Mouse (Mus musculus): ENCODE measurements around the gene Serpinf2.
"Not testable (repeated sequence)": the region's sequence is repeated elsewhere in the genome, so short reads cannot be mapped to it uniquely, and the experiment has no call there.

Gene Serpinf2

DNA sequence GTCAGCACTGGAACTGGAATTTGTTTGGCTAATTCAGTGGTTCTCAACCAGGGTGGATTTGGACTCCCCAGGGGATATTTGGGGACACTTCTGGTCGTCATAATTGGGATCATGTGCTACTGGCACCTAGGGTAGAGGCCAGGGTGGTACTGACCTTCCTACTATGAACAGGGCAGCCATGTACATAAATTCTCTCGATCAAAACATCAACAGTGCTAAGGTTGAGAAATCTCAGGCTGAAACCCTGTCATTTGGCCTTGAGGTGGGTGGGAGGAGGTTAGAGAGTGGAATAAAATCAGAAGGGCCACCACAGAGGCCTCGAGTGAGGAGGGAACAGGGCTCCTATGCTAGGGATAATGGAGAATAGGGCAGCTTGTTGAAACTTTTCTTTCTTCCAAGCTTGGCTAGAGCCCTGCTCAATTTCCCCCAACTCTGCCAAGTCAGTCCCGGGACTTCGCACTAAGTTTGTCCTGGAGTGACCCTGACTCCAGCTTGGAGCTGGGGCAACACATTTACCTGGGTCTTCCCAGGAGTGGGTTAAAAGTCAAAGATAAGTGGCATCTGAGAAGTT is 19.8 kb upstream of the Serpinf2 start:
- peak; percentile 40 for DNase-seq (ENCODE audit: low read depth, low spot score)

DNA sequence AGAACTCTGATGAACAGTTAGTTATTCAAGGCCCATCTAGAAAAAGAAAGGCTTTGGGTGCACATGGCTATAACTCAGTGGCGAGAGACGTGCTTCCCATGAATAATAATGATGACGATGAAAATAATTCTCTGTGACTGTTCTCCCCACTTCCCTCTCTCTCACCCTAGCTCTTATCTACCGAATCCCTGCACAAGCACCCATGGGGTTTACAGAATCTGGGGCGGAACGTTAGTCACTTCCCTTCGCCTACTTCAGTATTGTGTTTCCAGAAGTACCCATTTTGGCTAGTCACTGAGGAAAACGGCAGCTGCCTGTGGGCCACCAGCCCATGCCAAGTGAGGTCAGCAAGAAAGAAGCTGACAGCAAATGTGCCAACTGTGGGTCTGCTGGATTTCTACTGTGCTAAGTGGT is 19.2 kb upstream of the Serpinf2 start:
- DNase-seq (ENCODE audit: low read depth, low spot score), result peak; percentile 82

DNA sequence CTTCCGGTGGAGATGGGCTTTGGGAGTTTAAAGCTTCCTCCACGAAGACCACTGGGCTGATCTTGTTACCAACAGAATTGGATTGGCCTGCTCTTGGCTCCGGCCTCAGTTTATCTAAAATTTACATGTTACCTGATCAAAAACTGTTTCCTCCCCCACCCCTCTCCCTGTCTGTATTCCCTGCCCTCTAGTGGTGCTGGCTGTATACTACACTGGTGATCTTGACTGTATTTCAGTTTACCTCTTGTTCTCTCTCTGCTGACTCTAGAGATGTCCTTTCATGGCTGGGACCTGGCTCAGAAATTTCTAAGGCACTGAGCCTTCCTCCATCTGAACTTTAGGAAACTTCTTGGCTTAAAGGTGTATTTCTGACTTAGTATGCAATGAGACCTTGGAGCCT is 18.8 kb upstream of the Serpinf2 start:
- DNase-seq (ENCODE audit: low read depth, low spot score), result peak; percentile 79

DNA sequence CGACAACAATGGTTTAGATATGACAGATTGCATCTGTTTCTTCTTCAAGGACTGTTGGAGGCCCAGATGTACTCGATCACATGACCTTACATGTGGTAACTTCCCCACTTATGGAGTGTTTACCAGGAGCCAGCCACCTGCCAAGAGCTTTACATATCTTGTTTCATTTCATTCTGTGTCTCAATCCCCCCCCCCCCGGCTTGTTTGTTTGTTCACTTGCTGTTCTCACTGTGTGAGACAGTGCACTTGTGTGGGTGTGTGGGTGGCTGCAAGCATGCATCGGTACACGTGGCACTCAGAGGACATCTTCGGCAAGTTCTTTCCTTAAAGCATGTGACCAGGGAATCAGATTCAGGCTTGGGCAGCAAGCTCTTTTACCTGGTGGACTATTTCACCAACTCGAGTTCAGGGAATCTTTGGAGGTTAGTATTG is 17.1 kb upstream of the Serpinf2 start:
- no peak for DNase-seq (ENCODE audit: low read depth, low spot score)

DNA sequence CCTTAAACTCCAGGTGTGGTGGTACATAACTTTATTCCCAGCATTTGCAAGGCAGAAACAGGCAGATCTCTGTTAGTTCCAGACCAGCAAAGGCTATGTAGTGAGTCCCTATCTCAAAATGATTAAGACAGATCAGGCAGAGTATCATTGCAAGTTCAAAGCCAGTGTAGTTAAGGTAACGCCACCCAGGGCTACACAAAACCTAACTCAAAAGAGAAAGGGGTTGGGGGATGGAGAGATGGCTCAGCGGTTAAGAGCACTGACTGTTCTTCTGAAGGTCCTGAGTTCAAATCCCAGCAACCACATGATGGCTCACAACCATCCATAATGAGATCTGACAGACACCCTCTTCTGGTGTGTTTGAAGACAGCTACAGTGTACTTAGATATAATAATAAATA is 16.6 kb upstream of the Serpinf2 start:
- not testable (repeated sequence) for DNase-seq (ENCODE audit: low read depth, low spot score)

DNA sequence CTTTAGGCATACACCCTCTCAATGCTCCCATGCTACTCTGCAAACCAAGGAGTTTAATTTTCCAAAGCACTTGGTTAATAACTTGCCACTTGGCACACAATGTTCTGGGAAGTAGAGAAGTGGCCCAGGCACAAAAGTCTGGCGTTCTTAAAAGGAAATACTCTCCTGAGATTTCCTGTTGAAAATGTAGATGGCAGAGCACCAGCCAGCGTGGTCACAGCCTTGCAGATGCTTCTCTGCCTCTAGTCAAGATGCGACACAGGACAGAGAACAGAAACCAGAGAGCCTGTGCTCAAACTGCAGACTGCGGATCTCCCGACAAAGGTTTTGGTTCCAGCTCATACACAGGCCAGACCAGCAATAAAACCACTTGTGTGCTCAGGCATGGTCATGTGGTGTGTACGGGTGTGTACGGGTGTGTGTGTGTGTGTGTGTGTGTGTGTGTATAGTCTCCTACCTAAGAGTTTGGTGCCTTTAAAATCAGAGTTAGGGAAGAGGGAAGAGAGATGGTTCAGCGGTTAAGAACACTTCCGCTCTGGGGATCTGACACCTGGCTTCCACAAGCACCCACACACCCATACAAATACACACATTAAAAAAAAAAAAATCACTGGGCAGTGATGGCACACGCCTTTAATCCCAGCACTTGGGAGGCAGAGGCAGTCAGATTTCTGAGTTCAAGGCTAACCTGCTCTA is 15.8 kb upstream of the Serpinf2 start:
- DNase-seq (ENCODE audit: low read depth, low spot score), result peak; percentile 47

DNA sequence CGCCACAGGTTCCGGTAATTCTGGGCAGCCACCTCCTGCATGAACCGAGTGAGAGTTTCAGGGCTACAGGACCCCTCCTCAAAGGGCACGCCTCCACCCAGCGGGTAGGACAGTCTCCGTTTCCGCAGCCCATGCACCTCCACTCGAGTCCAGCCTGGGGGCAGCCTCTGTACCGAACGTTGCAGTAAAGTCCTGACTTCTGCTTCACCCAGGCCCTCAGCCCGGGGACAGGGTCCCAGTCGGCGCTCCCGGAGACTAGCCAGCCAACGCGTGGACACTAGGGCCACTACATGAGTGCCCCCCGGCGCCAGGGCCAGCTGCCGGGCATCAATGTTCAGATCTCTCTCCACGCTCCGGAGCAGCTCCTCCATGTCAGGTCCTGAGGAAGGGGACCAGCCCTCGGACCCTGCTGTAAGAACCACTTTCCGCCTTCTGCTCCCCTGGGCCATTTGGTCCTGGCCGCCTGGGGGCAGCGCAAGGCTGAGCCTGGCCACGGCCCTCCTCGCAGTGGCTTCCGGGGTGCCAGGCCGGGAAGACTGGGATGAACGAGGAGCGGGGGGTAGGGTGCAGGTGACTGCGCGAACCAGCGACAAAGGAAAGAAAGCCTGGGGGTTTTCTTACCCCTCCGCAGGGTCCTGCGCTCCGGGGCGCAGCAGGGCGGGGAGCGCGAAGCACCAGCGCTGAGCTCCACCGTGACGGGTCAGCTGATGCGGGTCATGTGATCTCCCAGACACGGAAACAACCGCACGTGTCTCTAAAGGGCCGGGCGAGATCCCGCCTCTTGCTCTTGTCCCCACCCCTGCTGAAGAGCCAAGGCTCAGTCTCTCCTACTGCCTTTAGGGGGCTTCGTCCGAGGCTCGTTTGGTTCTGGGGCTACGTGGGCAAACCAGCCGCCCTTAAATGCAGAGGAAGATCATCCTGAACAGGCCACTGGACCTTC is 14.9 kb upstream of the Serpinf2 start, which contains the start of gene Wdr81:
TSS of gene Wdr81 (minus strand) at position 727 of the 940 bp plus-strand sequence.
- peak; percentile 90 for DNase-seq (ENCODE audit: low read depth, low spot score)

DNA sequence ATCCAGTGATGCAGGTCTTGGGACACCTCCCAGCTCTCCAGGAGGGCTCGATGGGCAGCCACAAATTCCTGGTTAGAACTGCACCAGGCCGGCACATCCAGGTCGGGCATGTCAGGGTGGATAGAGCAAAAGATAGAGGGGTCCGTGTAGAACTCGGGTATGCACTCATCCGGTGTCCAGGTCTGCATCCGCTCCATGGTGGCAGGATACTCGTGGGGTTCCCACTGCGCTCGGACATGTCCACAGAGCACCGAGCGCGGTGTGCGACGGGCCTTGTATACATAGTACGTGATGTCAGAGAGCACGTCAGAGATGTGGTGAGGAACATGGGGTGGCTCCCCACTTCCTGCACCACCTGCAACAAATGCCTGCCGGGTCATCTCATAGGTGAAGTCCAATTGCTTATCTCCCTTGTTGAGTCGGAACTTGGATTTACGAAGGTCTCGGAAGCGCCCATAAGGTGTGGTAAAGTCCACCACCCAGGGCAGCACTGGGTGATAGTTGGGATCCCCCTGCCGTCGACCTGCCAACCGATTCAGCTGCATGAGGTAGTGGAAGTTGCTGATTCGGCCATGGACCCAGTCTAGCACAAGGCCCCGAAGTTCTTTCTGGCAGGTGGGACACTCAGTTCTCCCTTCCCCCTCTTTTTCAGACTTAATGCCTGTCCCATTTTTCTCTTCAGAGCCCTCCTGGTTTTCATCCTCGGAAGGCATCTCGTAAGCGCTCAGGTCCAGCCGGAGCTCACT is 13.6 kb upstream of the Serpinf2 start:
- no peak for DNase-seq (ENCODE audit: low read depth, low spot score)

DNA sequence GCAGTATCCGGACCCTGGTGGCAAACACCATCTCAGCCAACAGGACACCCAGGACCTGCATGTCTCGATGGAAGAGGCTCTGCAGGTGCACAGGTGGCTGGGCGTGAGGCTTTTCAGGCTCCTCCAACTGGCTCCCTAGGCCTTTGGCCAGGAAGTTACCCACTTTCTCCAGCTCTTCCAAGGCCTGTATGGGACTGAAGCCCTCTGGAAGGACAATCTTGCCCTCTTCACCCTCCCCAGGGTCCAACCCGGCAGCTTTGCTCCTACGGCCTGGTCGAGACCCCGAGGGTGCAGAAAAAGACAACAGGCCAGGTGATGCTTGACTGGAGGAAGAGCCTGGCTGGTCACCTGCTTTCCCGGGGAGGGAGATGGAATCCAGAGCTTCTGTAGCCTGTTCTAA is 12.7 kb upstream of the Serpinf2 start:
- no peak for DNase-seq (ENCODE audit: low read depth, low spot score)

DNA sequence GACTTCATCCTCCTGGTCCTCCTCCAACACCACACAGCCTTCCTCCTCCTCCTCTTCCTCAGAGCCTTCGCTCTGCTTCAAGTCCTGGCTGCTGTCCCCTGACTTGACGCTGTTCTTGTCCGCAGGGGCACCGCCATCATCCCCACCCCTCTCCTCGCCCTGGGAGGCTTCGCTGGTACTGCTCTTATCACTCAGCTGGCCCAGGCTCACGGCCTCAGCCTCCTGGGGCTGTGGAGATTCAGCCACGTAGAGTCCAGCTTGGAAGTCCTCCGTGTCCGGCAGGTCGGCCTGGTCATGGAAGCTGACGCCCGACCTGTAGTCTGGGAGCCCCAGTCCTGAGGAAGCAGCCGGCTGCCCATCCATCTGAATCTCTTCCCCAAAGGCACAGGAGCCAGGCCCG is 11.5 kb upstream of the Serpinf2 start:
- no peak for DNase-seq (ENCODE audit: low read depth, low spot score)

DNA sequence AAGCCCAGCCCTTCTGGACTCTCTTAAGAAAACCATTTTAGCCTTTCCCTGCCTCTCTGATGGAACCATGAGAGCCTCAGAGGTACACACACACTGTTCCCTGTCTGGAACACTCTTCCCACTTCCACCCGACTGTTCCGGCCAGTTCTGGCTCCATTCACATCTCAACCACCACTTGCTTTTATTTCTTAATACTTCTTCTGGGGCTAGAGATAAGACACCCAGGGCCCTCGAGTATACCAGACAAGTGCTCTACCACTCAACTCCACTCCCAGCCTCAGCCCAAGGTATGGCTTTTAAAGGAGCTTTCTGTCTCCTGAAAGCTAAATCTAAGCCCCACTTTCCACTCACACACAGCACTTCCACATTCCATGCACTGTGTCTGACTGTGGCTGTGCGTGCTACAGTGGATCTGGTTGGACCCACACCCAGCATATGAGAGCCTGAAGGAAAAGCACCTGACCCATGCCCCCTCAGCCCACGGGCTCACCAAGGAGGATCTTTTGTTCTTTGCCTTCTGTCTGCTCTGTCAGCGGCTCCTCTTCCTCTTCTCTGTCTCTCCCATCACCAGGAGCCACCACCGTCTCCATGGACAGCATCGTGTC is 11.0 kb upstream of the Serpinf2 start:
- DNase-seq (ENCODE audit: low read depth, low spot score), result no peak

DNA sequence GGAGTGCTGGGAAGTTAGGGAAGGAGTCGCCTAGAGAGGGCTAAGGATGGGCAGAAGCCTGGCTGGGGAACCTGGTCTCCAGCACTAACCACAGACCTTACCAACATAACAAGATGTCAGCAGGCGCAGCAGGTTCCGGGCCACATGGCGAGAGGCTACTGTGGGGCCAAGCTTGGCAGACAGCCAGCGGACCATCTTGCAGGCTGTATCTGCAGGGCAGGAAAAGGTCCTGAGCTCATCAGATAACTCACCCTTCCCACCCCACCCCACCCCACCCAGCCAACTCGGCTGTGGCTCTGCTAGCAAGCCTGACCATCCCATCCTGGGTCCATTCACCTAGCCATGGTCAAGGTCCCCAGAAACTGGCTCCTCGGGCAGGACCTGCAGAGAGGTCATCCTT is 10.3 kb upstream of the Serpinf2 start:
- no peak for DNase-seq (ENCODE audit: low read depth, low spot score)

DNA sequence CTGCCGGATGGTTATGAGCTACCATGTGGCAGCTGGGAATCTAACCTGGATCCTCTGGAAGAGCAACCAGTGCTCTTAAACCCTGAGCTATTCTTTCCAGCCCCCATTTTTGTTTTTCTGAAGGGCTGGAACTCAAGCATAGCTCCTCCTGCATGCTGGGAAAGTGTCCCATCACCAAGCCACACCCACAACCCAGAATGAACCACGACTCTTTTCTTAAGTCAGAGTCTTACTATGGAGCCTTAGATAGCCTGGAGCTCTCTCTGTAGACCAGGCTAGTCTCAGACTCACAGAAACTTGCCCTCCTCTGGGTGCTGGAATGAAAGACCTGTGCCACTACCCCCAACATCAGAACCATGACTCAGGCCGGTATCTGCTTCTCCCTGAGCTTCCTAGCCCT is 9.2 kb upstream of the Serpinf2 start:
- DNase-seq (ENCODE audit: low read depth, low spot score), result no peak

DNA sequence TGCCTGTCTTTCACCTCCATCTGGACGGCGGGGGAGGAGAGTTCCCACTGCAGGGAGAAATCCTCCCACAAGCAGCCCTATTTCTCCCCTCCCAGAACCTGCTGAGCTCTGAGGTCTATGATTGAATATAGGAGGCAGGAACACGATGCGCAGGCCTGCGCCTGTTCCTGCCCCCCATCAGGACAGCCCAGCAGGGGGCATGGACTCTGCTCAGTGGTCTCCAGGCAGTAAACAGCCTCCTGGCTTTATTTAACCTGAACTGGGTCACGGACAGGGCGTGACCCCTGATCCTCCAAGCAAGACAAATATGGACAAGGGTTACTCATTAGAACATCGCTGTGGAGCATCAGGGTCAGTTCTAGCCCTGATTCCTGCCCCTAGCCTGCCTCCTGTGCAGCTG is 4.3 kb upstream of the Serpinf2 start:
- no peak for DNase-seq (ENCODE audit: low read depth, low spot score)

DNA sequence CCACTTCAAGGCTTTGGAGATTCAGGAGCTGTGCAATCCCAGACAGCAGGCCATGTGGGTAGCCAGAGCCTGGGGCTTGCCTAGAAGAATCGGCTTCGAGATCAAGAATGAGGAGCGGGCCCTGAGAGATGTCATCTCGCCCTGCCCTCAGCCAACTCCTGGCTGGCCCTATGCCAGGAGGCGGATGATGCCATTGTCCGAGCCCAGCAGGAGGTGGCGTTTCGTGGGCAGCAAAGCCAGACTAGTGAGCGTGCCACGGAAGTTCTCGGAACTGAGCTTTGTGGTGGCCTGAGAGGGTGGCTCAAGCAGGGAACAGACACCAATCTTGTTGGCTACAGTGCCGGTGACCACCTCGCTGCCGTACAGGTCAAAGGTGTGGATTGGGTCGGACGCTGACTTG is 2.2 kb upstream of the Serpinf2 start:
- no peak for DNase-seq (ENCODE audit: low read depth, low spot score)

DNA sequence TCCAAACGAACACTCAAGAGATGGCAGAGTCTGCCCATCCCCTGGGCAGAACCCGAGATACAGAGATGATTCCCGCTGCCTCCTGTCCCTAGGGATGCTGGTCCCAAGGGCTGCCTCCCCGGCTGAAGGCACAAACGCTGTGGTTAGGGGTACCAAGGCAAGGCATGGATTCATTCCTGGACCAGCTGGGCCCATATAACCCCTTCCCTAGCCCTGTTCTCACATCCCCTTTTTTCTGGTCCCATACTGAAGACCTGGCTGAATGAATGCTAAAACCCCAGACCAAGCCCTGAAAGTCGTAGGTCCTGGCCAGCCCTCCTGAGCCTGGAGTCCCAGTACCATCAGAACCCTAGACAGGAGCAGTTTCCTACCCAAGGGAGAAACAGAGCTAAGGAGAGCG is 1.6 kb upstream of the Serpinf2 start:
- no peak for DNase-seq (ENCODE audit: low read depth, low spot score)

DNA sequence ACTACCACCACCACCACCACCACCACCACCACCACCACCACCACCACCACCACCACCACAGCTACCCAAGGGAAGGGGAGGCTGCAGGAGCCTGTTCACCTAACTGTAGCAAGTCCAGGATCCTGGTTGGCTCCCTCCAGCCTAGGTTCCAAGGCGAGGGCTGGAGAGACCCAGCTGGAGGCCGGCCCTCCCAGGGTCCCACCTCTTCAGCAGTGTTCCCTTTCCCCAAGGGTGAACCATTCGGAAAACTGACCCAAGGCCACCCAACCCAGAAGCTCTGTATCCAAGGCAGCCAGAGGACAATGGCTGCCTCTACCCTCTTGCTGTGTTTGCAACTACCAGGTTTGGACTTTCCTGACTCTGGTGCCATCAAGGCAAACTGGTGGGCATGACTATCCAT is 560 bp upstream of the Serpinf2 start:
- no peak for DNase-seq (ENCODE audit: low read depth, low spot score)

DNA sequence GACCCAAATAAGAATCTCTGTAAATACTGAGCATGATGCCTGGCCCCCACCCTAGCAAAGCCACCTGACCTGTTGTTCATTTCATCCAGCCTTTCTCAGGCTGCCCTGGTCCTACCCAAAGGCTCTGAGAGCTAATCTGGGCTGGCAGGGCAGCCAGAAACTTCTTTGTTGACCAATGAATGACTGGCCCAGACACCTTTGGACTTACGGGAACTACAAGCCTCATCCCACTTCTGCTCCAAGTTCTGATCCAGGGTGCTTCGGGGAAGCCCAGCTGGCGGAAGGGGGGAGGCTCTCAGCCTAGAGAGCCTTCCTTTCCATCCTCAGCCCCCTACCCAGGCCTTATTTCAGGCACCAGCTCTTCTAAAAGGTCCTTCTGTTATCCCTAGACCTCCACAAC is 587 bp downstream of the Serpinf2 start:
- no peak for DNase-seq (ENCODE audit: low read depth, low spot score)

DNA sequence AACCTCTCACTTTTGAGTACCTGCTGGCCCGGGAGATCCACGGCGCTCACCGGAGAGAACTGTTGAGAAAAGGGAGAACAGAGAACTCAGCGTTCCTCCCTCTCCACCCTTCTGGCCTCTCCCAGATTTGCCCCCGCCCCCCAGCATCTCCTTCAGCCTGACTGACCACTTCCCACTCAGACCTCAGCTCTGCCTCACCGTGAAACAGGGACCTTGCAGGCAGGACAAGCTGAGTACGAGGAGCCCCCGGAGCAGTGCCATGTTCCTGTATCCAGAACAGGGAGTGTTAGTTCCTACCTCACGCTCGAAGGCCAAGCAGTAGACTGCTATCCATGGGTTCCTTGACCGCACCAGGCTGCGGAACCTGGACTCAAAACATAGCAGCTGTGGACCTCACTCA is 1.2 kb downstream of the Serpinf2 start:
- no peak for DNase-seq (ENCODE audit: low read depth, low spot score)

DNA sequence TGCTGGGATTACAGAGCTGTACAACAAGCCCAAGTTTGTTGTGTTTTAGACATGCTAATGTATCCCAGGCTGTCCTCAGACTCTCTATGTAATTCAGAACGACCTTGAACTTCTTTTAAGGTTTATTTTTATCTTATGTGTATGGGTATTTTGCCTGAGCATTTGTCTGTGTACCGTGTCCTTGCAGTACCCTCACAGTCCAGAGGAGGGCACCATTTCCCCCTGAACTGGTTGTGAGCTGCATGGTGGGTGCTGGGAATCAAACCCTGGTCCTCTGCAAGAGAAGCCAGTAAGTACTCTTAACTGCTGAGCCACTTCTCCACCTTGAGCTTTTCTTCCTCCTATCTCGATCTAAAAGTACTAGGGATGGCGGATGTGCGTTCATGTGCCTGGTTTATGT is 5.3 kb downstream of the Serpinf2 start:
- DNase-seq (ENCODE audit: low read depth, low spot score), result no peak

DNA sequence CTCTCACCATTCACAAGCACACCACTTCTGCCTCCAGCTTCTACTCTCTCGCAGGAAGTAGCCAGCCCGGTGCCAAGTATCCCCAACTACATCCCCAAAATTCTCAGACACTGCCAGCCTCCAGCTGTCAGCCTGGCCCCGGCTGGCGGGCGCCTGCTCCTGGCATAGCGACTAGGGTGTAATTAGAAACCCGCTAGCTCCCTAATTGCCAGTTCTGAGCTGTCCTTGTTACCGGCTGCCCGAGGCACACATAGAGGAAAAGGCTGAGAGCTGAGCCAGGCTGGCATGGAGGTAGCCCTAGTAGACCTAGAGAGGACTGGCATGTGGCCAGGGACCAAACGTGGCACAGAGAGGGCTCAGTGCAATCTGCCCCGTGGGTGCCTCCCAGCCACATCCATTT is 8.1 kb downstream of the Serpinf2 start:
- DNase-seq (ENCODE audit: low read depth, low spot score), result no peak
